Mouse (Mus musculus) hindbrain, embryonic 10.5 days (tissue): Measurements from ENCODE around the gene Npc1l1. TPM values are rescaled to one million over a fixed set of nuclear protein-coding genes. Genes with fewer than 3 reads are reported as not detected.

Experiments used
- DNase-seq: peaks from one replicate; pipeline ENCODE4 v3.0.0-alpha.2; 2017; ENCODE audit warnings: low spot score
- H3K27ac ChIP-seq: fragments of 300-500 bp; sonication (generic); 2 replicates; pipeline ENCODE4 v1.5.1; 2016; ENCODE audit warnings: mild to moderate bottlenecking, moderate library complexity
- H3K27me3 ChIP-seq: fragments of 300-500 bp; sonication (generic); 2 replicates; pipeline ENCODE4 v1.6.1; 2016; ENCODE audit warnings: mild to moderate bottlenecking; ENCODE audit not compliant: poor library complexity, insufficient read depth, severe bottlenecking
- H3K36me3 ChIP-seq: fragments of 300-500 bp; sonication (generic); 2 replicates; pipeline ENCODE4 v1.6.1; 2016; ENCODE audit warnings: mild to moderate bottlenecking, moderate library complexity
- H3K4me1 ChIP-seq: fragments of 300-500 bp; sonication (generic); replicated peaks from 2 replicates; pipeline ENCODE4 v1.6.1; 2016; ENCODE audit warnings: mild to moderate bottlenecking
- H3K4me3 ChIP-seq: fragments of 300-500 bp; sonication (generic); 2 replicates; pipeline ENCODE4 v1.5.1; 2016; ENCODE audit warnings: mild to moderate bottlenecking, moderate library complexity
- H3K9me3 ChIP-seq: fragments of 300-500 bp; sonication (generic); 2 replicates; pipeline ENCODE4 v1.6.1; 2016; ENCODE audit warnings: mild to moderate bottlenecking, moderate library complexity
- WGBS: fragments of 180-500 bp; shearing (Covaris S2); methylation state at CpG from one replicate; pipeline ENCODE4 v1.1.7; 2016; 5-methylcytosine and 5-hydroxymethylcytosine counted together
- polyA plus RNA-seq: library from polyadenylated mRNA; unstranded; fragments of >200 nt; fragmentation: Nextera tagmentation; extraction: Ambion mirVana; gene quantifications from 2 replicates; pipeline ENCODE4 v1.2.1, GENCODE M21; 2016

Gene Npc1l1
- polyA plus RNA-seq, 1 experiment from 2014 or later: 0.04 TPM

DNA sequence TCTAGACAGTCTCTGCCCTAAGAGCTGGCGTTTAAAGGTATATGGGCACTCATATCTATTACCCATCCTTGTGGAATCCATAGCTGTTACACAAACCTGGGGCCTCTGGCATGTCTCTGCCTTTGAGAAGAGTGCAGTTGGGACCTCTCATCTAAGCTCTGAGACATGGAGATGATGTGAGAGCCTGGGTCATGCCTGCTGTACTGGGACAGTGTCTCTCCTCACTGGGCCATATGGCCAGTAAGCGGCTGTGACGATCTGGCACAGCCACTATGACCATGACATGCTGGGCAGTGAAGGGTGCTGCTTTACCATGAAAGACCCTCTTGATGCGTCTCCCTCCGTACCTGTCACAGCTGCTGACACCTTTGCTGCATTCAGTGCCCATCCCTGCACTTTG is 22.3 kb upstream of the Npc1l1 start:
- 0 out of 2 replicates have a peak, but pooled peaks cover 3% of the 10 kb centered on the region for H3K4me1 ChIP-seq

DNA sequence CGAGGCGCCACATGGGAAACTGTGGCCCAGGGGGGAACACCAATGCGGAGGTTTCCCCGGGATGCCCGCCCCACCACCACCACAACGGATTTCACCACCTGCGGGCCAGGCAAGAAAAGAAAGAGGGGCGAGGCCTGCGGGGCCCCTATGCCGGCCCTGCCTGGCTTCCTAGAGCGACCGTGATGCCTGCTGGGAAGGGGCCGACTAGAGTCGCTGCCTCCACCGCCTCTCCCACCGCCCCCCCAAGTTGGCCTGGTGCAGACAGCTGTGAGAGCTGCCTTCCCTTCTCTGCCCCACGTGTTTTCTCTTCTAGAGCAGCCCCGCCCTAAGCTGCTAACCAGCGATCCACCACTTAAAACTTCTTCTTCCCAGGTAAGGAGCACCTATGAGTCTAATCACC is 14.8 kb upstream of the Npc1l1 start:
- H3K27me3 ChIP-seq: no peaks in the 10 kb centered on the region
- WGBS: 41% methylated on average over 19 of the region's 19 CpGs
- 0 out of 2 replicates have a peak, but pooled peaks cover 3% of the 10 kb centered on the region for H3K9me3 ChIP-seq
- H3K36me3 ChIP-seq: no peaks in the 10 kb centered on the region
- no peak overlapping the region for H3K4me3 ChIP-seq
- no peak overlapping the region for H3K27ac ChIP-seq
- DNase-seq: no peak
- no peaks in the 10 kb centered on the region for H3K4me1 ChIP-seq

More for the DNA sequence above, 22.3 kb upstream of the Npc1l1 start:
- Histone ChIP-seq H3K4me3 (no peak overlapping the region), H3K36me3 (peaks cover 3% of the 10 kb centered on the region), H3K27ac (no peak overlapping the region), H3K9me3 (no peaks in the 10 kb centered on the region), H3K27me3 (no peaks in the 10 kb centered on the region)
- no peak for DNase-seq
- WGBS: 94% methylated on average over 5 of the region's 5 CpGs

DNA sequence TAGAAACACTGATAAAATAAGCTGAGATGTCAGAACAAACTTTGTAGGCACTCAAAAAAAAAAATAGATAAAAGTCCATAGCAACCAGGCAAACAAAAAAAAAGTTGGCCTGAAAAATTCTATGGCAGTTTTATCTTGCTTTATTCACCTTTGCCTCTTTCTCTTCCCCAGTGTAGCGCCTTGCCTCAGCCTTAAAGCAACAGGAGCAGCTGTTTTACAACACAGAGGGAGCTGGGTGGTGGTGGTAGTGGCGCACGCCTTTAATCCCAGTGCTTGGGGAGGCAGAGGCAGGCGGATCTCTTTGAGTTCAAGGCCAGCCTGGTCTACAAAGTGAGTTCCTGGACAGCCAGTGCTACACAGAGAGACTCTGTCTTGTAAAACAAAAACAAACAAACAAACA is 3.1 kb upstream of the Npc1l1 start:
- H3K9me3 ChIP-seq: peaks cover 30% of the 10 kb centered on the region
- no peaks in the 10 kb centered on the region for H3K4me1 ChIP-seq
- 82% methylated on average over 4 of the region's 4 CpGs for WGBS
- H3K36me3 ChIP-seq: no peaks in the 10 kb centered on the region
- H3K4me3 ChIP-seq: no peak overlapping the region
- H3K27me3 ChIP-seq: no peaks in the 10 kb centered on the region
- no peak overlapping the region for H3K27ac ChIP-seq
- DNase-seq: no peak

DNA sequence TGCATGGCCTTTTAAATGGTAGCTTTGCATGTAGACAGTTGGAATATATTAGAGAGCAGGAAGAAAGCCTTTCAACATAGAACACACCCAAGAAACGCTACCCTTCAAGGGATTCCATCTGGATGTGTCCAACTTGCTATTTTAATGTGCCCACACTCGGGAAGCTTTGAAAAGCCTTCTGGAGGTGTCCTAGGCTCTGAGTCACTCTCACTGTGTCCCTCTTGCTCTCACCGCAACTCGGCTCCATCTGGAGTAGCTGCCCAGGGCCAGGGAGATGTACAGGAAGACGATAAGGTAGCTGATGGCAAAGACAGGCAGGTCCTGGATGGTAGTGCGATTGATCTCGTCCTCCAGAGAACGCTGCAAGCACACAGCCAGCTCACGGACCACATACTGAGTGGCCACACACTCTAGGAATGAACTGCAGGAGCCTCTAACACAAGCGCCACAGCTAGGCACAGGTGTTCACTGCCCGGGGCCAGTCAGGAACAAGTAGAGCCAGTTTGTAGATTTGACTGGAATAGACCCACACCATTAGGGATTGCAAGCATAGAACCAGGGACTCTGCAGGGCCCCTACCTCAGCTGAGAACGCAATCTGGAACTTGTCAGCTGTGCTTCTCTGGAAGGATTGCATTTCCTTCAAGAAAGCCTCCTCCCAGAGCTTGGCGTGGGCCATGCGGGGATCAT is 5.3 kb downstream of the Npc1l1 start:
- 84% methylated on average over 14 of the region's 14 CpGs for WGBS
- no peak for DNase-seq
- no peaks in the 10 kb centered on the region for H3K27me3 ChIP-seq
- no peaks in the 10 kb centered on the region for H3K4me1 ChIP-seq
- no peaks in the 10 kb centered on the region for H3K9me3 ChIP-seq
- no peaks in the 10 kb centered on the region for H3K36me3 ChIP-seq
- no peak overlapping the region for H3K4me3 ChIP-seq
- H3K27ac ChIP-seq: no peak overlapping the region

DNA sequence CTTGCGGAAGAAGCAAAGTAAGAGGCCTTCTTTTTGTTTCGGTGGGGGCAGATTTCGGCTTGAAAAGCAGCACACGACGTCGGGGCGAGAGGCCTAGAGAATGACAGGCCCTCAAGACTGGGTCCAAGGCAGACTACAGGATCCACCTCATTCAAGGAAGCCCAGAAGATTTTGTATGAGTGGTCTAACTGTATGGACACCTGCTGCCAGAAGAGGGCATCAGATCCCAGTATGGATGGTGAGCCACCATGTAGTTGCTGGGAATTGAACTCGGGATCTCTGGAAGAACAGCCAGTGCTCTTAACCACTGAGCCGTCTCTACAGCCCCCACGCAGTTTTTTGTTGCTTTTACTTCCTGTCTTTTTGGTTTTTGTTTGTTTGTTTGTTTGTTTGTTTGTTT is 7.8 kb downstream of the Npc1l1 start:
- Histone ChIP-seq H3K4me3 (no peak overlapping the region), H3K9me3 (no peaks in the 10 kb centered on the region), H3K36me3 (no peaks in the 10 kb centered on the region), H3K27ac (no peak overlapping the region), H3K4me1 (no peaks in the 10 kb centered on the region), H3K27me3 (no peaks in the 10 kb centered on the region)
- no peak for DNase-seq
- 93% methylated on average over 10 of the region's 10 CpGs for WGBS

DNA sequence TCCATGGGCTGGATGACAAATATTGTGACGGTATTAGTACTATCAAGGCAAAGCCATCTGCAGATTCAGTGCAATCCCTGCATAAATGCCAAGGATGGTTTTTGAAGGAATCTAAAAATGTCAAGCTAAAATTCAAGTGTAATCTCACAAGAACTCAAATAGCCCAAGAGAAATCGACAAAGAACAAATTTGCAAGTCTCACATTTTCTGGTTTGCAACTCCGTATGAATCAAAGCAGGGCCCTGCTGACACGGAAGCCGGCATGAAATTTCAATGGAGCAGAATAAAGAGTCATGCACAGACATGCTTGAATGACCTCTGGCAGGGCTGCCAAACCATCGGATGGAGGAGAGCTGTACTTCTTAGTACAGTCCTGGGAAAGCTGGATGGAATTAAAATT is 10.0 kb downstream of the Npc1l1 start:
- H3K4me3 ChIP-seq: no peak overlapping the region
- H3K4me1 ChIP-seq: no peaks in the 10 kb centered on the region
- no peaks in the 10 kb centered on the region for H3K27me3 ChIP-seq
- no peaks in the 10 kb centered on the region for H3K9me3 ChIP-seq
- no peak overlapping the region for H3K27ac ChIP-seq
- 81% methylated on average over 6 of the region's 6 CpGs for WGBS
- no peaks in the 10 kb centered on the region for H3K36me3 ChIP-seq
- DNase-seq: no peak

DNA sequence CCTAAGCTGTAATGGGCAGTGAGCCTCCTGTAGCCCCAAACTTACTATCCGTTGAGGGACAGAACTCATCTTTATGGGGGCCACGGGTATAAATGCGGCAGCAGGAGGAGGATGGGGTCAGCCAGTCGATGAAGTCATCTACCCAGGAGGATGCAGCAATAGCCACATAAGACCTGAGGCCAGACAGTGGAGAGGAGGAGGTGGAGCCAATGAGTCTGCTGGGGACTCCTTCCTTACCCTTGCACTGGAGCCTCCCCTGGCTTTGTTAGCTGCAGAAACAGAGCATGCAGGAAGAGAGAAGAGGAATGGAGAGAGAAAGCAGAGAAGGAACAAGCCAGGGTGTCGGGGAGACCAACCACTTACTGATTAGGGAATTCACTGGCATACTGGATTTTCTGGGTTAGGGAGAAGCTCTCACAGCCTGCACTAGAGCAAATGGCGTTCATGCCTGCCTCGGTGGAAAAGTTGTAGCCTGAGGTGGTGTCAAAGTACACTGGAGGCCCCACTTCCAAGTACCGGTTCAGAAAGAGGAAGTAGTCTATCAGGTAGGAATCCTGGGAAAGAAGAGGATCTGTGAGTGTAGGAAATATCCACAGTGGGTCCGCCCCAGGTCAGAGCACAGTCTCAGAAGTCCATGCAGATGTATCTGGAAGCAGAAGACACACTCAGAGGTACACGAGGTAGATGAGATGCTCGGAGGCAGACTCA is 11.6 kb downstream of the Npc1l1 start:
- Histone ChIP-seq H3K27ac (no peak overlapping the region), H3K9me3 (no peaks in the 10 kb centered on the region), H3K27me3 (no peaks in the 10 kb centered on the region), H3K36me3 (no peaks in the 10 kb centered on the region), H3K4me3 (no peak overlapping the region), H3K4me1 (no peaks in the 10 kb centered on the region)
- no peak for DNase-seq
- WGBS: 86% methylated on average over 11 of the region's 11 CpGs

DNA sequence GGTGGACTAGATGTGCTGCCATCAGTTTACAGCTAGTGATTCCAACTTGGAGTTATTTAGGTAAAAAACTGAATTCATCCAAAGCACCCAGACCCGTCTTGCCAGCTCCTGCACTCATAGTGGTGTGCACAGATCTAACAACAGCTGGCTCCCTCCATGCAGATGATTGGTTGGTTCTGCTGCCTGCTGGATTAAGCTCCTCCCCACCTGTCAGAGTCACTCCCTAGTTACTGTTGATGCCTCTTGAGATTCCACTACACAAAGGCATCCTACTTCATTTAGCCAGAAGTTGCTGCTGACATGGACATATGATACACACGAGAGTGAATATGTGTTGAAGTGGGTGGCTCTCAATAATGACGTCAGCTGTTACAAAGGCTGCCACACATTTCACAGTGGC is 13.1 kb downstream of the Npc1l1 start:
- no peaks in the 10 kb centered on the region for H3K36me3 ChIP-seq
- DNase-seq: no peak
- H3K27ac ChIP-seq: no peak overlapping the region
- no peaks in the 10 kb centered on the region for H3K27me3 ChIP-seq
- H3K4me1 ChIP-seq: no peaks in the 10 kb centered on the region
- no peak overlapping the region for H3K4me3 ChIP-seq
- H3K9me3 ChIP-seq: no peaks in the 10 kb centered on the region
- WGBS: 75% methylated on average over 3 of the region's 3 CpGs

DNA sequence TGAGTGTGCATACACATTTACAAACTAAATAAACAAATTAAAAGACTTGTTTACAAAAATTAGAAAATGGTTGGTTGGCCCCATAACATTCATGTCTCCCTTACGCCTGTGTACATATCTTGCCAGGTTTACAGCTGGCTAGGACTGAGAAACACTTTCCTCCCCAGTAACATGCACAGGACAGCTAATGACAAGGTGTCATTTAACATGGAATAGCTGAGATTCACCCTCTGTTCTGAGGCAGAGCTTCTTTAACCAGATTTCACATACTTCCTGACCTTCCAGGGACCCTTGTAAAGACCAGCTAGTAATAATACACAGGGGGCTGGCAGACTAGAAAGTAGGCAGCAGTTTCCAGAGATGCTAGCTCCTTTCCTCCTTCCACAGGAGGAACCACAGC is 21.8 kb downstream of the Npc1l1 start:
- no peak overlapping the region for H3K27ac ChIP-seq
- WGBS: 86% methylated on average over 1 of the region's 1 CpGs
- no peaks in the 10 kb centered on the region for H3K27me3 ChIP-seq
- no peak overlapping the region for H3K4me3 ChIP-seq
- H3K9me3 ChIP-seq: peaks cover 24% of the 10 kb centered on the region
- no peaks in the 10 kb centered on the region for H3K4me1 ChIP-seq
- no peaks in the 10 kb centered on the region for H3K36me3 ChIP-seq
- no peak for DNase-seq

DNA sequence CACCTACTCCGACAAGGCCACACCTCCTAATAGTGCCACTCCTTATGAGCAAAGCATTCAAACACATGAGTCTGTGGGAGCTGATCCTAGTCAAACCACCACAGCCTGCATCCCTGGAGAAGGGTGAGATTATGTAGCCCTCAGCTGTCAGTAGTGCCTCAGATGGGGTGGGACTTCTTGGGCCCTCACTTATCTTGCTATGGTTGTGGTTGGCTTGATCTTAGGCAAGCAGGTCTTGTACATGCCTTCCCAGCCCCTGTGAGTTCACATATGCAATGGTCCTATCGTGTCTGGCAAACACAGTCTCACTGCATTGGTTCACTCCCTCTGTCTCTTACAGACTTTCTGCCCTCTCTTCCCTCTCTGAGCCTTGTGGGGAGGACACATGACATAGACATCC is 22.9 kb downstream of the Npc1l1 start:
- Histone ChIP-seq H3K9me3 (peaks cover 24% of the 10 kb centered on the region), H3K36me3 (no peaks in the 10 kb centered on the region), H3K27me3 (no peaks in the 10 kb centered on the region), H3K4me1 (no peaks in the 10 kb centered on the region), H3K27ac (no peak overlapping the region), H3K4me3 (no peak overlapping the region)
- 87% methylated on average over 2 of the region's 2 CpGs for WGBS
- no peak for DNase-seq

DNA sequence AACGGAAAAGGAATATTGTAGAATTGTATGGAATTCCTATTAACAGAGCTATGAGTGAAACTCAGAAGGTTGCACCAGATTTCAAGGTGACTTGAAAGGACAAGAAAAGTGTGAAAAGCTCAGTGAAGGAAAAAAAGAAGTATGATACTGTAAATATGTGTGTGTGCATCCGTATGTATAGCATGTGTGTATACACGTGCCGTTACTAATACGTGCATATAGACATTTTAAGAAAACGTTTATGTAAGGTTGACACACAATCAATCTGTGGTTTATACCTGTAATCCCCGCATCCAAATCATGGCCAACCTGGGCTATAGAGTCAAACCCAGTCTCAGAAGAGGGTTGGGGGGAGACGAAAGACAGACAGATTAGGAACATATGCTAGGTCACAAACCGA is 29.4 kb downstream of the Npc1l1 start:
- WGBS: 27% methylated on average over 9 of the region's 9 CpGs

DNA sequence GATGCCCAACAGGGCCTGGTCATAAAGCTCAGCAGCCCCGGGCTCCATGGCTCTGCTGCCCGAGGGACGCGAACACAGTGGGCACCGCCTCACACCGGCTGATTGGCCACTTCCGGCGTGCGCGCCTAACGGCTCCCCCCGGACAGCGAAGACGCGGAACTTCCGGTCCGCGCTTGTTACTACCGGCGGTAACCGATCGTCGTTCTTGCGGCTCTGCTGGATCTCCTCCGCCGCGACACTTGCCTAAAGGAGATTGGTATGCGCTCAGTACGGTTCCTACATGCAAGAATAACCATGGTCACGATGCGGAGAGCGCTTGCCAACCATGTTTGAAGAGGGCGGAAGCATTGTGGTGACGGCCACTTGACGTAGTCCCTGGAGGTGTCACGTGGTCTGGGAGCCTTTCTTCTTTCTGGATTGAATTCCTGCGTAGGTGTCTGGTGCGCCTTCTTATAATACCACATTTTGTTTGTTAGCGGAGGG is 29.8 kb downstream of the Npc1l1 start, which contains the start of gene Nudcd3:
Gene Nudcd3 (minus strand): TSS at position 329 of the 483 bp plus-strand sequence.
- under 1% methylated on average over 39 of the region's 39 CpGs for WGBS
- peak within 1 kb of the TSS; percentile 98 for H3K27ac ChIP-seq
- H3K27me3 ChIP-seq: no peaks in the 10 kb centered on the region
- H3K4me1 ChIP-seq: peaks cover 24% of the 10 kb centered on the region
- peaks cover 16% of the 10 kb centered on the region for H3K36me3 ChIP-seq
- peak within 1 kb of the TSS; percentile 100 for H3K4me3 ChIP-seq
- peak; percentile 90 for DNase-seq
- no peaks in the 10 kb centered on the region for H3K9me3 ChIP-seq

More for the DNA sequence above, 29.4 kb downstream of the Npc1l1 start:
- H3K27ac ChIP-seq: peak overlapping the region; percentile 98
- H3K4me1 ChIP-seq: peaks cover 24% of the 10 kb centered on the region
- H3K4me3 ChIP-seq: peak overlapping the region; percentile 100
- peaks cover 16% of the 10 kb centered on the region for H3K36me3 ChIP-seq
- no peaks in the 10 kb centered on the region for H3K27me3 ChIP-seq
- H3K9me3 ChIP-seq: peaks cover 4% of the 10 kb centered on the region; the same call in 1 of the 2 replicates
- DNase-seq: no peak

DNA sequence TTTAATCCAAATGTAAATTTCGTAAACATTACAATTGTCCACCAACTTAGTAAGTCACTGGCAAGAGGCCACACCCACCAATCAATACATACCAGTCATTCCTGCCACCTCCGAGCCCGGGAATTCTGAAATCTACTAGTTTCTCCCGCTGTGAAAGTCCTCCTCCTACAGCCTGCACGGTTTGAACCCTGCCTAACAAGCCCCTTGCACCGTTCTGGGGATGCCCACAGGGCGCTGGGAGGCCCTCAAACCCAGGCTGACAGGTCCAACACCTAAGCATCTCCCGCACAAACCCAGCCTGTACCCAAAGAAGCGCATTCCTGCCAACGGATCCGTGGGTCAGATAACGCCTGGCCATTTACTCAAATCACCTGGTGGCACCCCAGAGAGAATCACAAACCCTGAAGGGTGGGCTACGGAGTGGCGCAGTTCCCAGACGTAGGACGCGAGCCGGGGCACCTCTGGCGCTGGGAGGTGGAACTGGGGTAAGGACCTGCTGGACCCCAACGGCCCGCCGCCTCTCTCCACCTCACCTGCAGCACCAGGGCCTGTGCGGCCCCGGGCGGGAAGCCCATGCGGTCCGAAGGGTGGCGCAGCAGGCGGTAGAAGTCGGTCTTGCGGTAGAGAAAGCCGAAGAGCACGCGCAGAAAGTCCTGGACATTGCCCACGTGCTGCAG is 30.4 kb downstream of the Npc1l1 start, which contains the start of gene A730071L15Rik:
Gene A730071L15Rik (plus strand): TSS at position 620 of the 677 bp plus-strand sequence.
- Histone ChIP-seq H3K27ac (peak within 1 kb of the TSS; percentile 98), H3K4me3 (peak within 1 kb of the TSS; percentile 100), H3K36me3 (peaks cover 16% of the 10 kb centered on the region), H3K27me3 (no peaks in the 10 kb centered on the region), H3K9me3 (no peaks in the 10 kb centered on the region), H3K4me1 (peaks cover 24% of the 10 kb centered on the region)
- no peak for DNase-seq
- WGBS: 1% methylated on average over 35 of the region's 35 CpGs
